Mouse (Mus musculus) right cerebral cortex, adult 18-20 months (tissue): ENCODE data around the gene Aff1.

Experiments used
- DNase-seq: peaks from one replicate; pipeline ENCODE4 v3.0.0; 2022; ENCODE audit warnings: mixed read lengths

Gene Aff1

GRCm38 (mm10) chr5:103694094-103694493 lies 1.9 kb downstream of the Aff1 start:
- no peak for DNase-seq

- no peak for DNase-seq
Observed at GRCm38 (mm10) chr5:103697875-103698491, 5.8 kb downstream of the Aff1 start.

- DNase-seq = no peak
Observed at GRCm38 (mm10) chr5:103698577-103698976, 6.4 kb downstream of the Aff1 start.

GRCm38 (mm10) chr5:103699537-103699936 lies 7.4 kb downstream of the Aff1 start:
- no peak for DNase-seq

GRCm38 (mm10) chr5:103700661-103701060 lies 8.5 kb downstream of the Aff1 start:
- no peak for DNase-seq

GRCm38 (mm10) chr5:103701466-103701865 lies 9.3 kb downstream of the Aff1 start:
- DNase-seq = no peak

- no peak for DNase-seq
Observed at GRCm38 (mm10) chr5:103702527-103702926, 10.4 kb downstream of the Aff1 start.

GRCm38 (mm10) chr5:103705331-103705730 lies 13.2 kb downstream of the Aff1 start:
- DNase-seq = no peak

GRCm38 (mm10) chr5:103705874-103706273 lies 13.7 kb downstream of the Aff1 start:
- DNase-seq = peak; percentile 52

- DNase-seq = no peak
Observed at GRCm38 (mm10) chr5:103709044-103709443, 16.9 kb downstream of the Aff1 start.

GRCm38 (mm10) chr5:103711886-103712285 lies 19.7 kb downstream of the Aff1 start:
- DNase-seq = peak; percentile 23

- DNase-seq = no peak
Observed at GRCm38 (mm10) chr5:103713422-103713821, 21.2 kb downstream of the Aff1 start.

- DNase-seq = no peak
Observed at GRCm38 (mm10) chr5:103714943-103715342, 22.8 kb downstream of the Aff1 start.

GRCm38 (mm10) chr5:103716824-103717342 lies 24.7 kb downstream of the Aff1 start:
- DNase-seq = no peak

- no peak for DNase-seq
Observed at GRCm38 (mm10) chr5:103719131-103719530, 27.0 kb downstream of the Aff1 start.

- no peak for DNase-seq
Observed at GRCm38 (mm10) chr5:103719851-103720250, 27.7 kb downstream of the Aff1 start.

GRCm38 (mm10) chr5:103720967-103721366 lies 28.8 kb downstream of the Aff1 start:
- no peak for DNase-seq

GRCm38 (mm10) chr5:103721490-103721889 lies 29.3 kb downstream of the Aff1 start:
- no peak for DNase-seq

GRCm38 (mm10) chr5:103722721-103723120 lies 30.5 kb downstream of the Aff1 start:
- DNase-seq = no peak

- no peak for DNase-seq
Observed at GRCm38 (mm10) chr5:103724384-103724783, 32.2 kb downstream of the Aff1 start.

- no peak for DNase-seq
Observed at GRCm38 (mm10) chr5:103724823-103725222, 32.6 kb downstream of the Aff1 start.

- DNase-seq = no peak
Observed at GRCm38 (mm10) chr5:103725268-103726149, 33.3 kb downstream of the Aff1 start.

- DNase-seq = no peak
Observed at GRCm38 (mm10) chr5:103726281-103726938, 34.2 kb downstream of the Aff1 start.
